Mouse (Mus musculus) embryonic facial prominence, embryonic 11.5 days (tissue): Measurements from ENCODE around the gene Exog. TPM values are rescaled to one million over a fixed set of nuclear protein-coding genes. Genes with fewer than 3 reads are reported as not detected.
A peak's percentile ranks its signal among the peaks of the same experiment; 100 is the strongest.

Experiments
- ATAC-seq: fragments of 200-750 bp; cut with Nextera tagmentation; replicated peaks from 2 replicates; pipeline ENCODE4 v1.8.0; 2017; ENCODE audit warnings: low read depth; ENCODE audit not compliant: insufficient number of reproducible peaks, low FRiP score, low TSS enrichment
- DNase-seq: peaks from one replicate; pipeline ENCODE4 v3.0.0-alpha.2; 2015; ENCODE audit warnings: low spot score
- H3K27ac ChIP-seq: fragments of 300-500 bp; sonication (generic); replicated peaks from 2 replicates; pipeline ENCODE4 v1.5.1; 2014; ENCODE audit warnings: mild to moderate bottlenecking, low read depth, low read length, control low read depth
- H3K27me3 ChIP-seq: fragments of 300-500 bp; sonication (generic); 2 replicates; pipeline ENCODE4 v1.6.1; 2014; ENCODE audit warnings: mild to moderate bottlenecking, low read length, moderate library complexity, mixed read lengths; ENCODE audit not compliant: control insufficient read depth, insufficient read depth
- H3K36me3 ChIP-seq: fragments of 300-500 bp; sonication (generic); replicated peaks from 2 replicates; pipeline ENCODE4 v1.6.1; 2014; ENCODE audit warnings: low read depth, mild to moderate bottlenecking, low read length, moderate library complexity, mixed read lengths; ENCODE audit not compliant: control insufficient read depth, insufficient read depth
- H3K4me1 ChIP-seq: fragments of 300-500 bp; sonication (generic); 2 replicates; pipeline ENCODE4 v1.6.1; 2014; ENCODE audit warnings: low read length, mixed read lengths; ENCODE audit not compliant: control insufficient read depth, insufficient read depth
- H3K4me2 ChIP-seq: fragments of 300-500 bp; sonication (generic); 2 replicates; pipeline ENCODE4 v1.6.1; 2014; ENCODE audit warnings: low read depth, mild to moderate bottlenecking, control low read depth, low read length, moderate library complexity
- H3K4me3 ChIP-seq: fragments of 300-500 bp; sonication (generic); 2 replicates; pipeline ENCODE4 v1.5.1; 2014; ENCODE audit warnings: low read depth, low read length, control low read depth
- H3K9ac ChIP-seq: fragments of 300-500 bp; sonication (generic); replicated peaks from 2 replicates; pipeline ENCODE4 v1.6.1; 2014; ENCODE audit warnings: mild to moderate bottlenecking, control low read depth, low read length
- H3K9me3 ChIP-seq: fragments of 300-500 bp; sonication (generic); replicated peaks from 2 replicates; pipeline ENCODE4 v1.6.1; 2016; ENCODE audit warnings: mild to moderate bottlenecking, low read length, inconsistent platforms, mixed read lengths; ENCODE audit not compliant: control insufficient read depth
- WGBS: fragments of 180-500 bp; shearing (Covaris S2); extraction: QIAGEN DNeasy Blood & Tissue Kit; methylation state at CpG from one replicate; pipeline ENCODE4 v1.1.7; 2014; 5-methylcytosine and 5-hydroxymethylcytosine counted together
- polyA plus RNA-seq: library from polyadenylated mRNA; unstranded; fragments of >200 nt; fragmentation: Nextera tagmentation; extraction: Ambion mirVana; gene quantifications from 2 replicates; pipeline ENCODE4 v1.2.1, GENCODE M21; 2014

Exog gene
- polyA plus RNA-seq, 1 experiment from 2014 or later = 50.7 TPM

GRCm38 (mm10) chr9:119408898-119409664, 35.7 kb upstream of the Exog start:
- Histone ChIP-seq H3K27me3 (no peaks in the 10 kb centered on the region), H3K36me3 (no peaks in the 10 kb centered on the region), H3K4me1 (peaks cover 2% of the 10 kb centered on the region; the same call in 1 of the 2 replicates), H3K4me3 (no peak overlapping the region), H3K27ac (no peak overlapping the region), H3K9ac (no peak overlapping the region), H3K9me3 (no peaks in the 10 kb centered on the region), H3K4me2 (no peak overlapping the region)
- DNase-seq (no peak), ATAC-seq (no peak)
- WGBS = 76% methylated on average over 11 of the region's 11 CpGs

DNA sequence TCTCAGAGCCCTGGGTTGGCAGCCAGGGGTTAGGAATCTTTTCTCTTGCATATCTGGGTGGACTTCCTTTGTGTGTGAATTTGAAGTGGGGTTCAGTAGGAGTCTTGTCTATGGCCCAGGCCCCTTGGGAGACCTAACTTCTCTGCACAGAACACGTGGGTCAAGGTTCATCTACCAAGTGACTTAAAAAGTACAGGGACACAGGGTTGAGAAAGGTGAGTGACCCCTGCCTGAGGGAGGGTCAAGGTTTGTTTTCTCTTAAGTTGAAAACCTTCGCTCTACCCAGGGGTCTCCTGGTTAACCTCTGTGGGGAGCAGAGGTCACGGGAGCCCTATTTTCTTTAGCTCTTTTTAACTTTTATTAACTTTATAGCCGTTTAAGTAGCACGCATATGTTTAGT, 34.9 kb upstream of the Exog start:
- Histone ChIP-seq H3K9ac (no peak overlapping the region), H3K4me2 (no peak overlapping the region), H3K27me3 (no peaks in the 10 kb centered on the region), H3K4me1 (no peaks in the 10 kb centered on the region), H3K9me3 (no peaks in the 10 kb centered on the region), H3K36me3 (no peaks in the 10 kb centered on the region), H3K27ac (no peak overlapping the region), H3K4me3 (no peak overlapping the region)
- DNase-seq = no peak
- 50% methylated on average over 5 of the region's 5 CpGs for WGBS
- no peak for ATAC-seq

DNA sequence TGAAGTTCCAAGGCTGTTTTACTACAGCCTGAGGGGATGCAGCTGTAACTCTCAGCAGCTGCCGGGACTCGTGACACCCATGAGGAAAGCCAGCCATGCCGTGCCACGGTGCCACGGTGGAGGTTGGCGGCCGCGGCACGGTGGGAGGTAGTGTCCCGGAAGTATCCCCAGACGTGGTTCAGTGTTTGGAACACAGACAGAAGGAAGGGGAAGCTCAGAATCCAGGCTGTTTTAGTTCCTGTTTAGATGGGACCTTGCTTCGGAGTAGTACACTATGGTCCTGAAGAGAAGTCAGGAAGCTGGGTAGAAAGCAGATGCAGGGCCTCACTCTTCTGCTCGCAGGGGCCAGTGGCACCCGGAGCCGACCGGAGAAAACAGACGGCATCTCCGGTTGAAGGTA, 26.7 kb upstream of the Exog start:
- DNase-seq (no peak), ATAC-seq (no peak)
- 87% methylated on average over 18 of the region's 18 CpGs for WGBS
- no peaks in the 10 kb centered on the region for H3K27me3 ChIP-seq
- H3K4me3 ChIP-seq = no peak overlapping the region
- no peaks in the 10 kb centered on the region for H3K4me1 ChIP-seq
- no peak overlapping the region for H3K27ac ChIP-seq
- H3K9ac ChIP-seq = no peak overlapping the region
- no peaks in the 10 kb centered on the region for H3K36me3 ChIP-seq
- H3K9me3 ChIP-seq = no peaks in the 10 kb centered on the region
- no peak overlapping the region for H3K4me2 ChIP-seq

GRCm38 (mm10) chr9:119419852-119420438, 24.8 kb upstream of the Exog start:
- H3K4me2 ChIP-seq = no peak overlapping the region
- H3K4me3 ChIP-seq = no peak overlapping the region
- no peaks in the 10 kb centered on the region for H3K36me3 ChIP-seq
- H3K27ac ChIP-seq = no peak overlapping the region
- ATAC-seq = no peak
- DNase-seq = no peak
- H3K9me3 ChIP-seq = no peaks in the 10 kb centered on the region
- no peaks in the 10 kb centered on the region for H3K4me1 ChIP-seq
- no peak overlapping the region for H3K9ac ChIP-seq
- no peaks in the 10 kb centered on the region for H3K27me3 ChIP-seq
- 82% methylated on average over 12 of the region's 12 CpGs for WGBS

GRCm38 (mm10) chr9:119425217-119425975, 19.3 kb upstream of the Exog start:
- H3K27me3 ChIP-seq = no peaks in the 10 kb centered on the region
- H3K27ac ChIP-seq = no peak overlapping the region
- H3K9me3 ChIP-seq = no peaks in the 10 kb centered on the region
- H3K4me1 ChIP-seq = 0 out of 2 replicates have a peak, but pooled peaks cover 4% of the 10 kb centered on the region
- H3K4me3 ChIP-seq = no peak overlapping the region
- DNase-seq (no peak), ATAC-seq (peak; percentile 14; the same call in 1 of the 2 replicates)
- WGBS = 59% methylated on average over 7 of the region's 7 CpGs
- no peak overlapping the region for H3K9ac ChIP-seq
- H3K4me2 ChIP-seq = no peak overlapping the region
- H3K36me3 ChIP-seq = peaks cover 2% of the 10 kb centered on the region; the same call in 1 of the 2 replicates

- H3K4me1 ChIP-seq = 0 out of 2 replicates have a peak, but pooled peaks cover 4% of the 10 kb centered on the region
- H3K27ac ChIP-seq = no peak overlapping the region
- no peak overlapping the region for H3K4me3 ChIP-seq
- 89% methylated on average over 13 of the region's 13 CpGs for WGBS
- DNase-seq (no peak), ATAC-seq (no peak)
- H3K9me3 ChIP-seq = no peaks in the 10 kb centered on the region
- no peak overlapping the region for H3K4me2 ChIP-seq
- peaks cover 5% of the 10 kb centered on the region; the same call in 1 of the 2 replicates for H3K36me3 ChIP-seq
- no peak overlapping the region for H3K9ac ChIP-seq
- no peaks in the 10 kb centered on the region for H3K27me3 ChIP-seq
These were observed 18.7 kb upstream of the Exog start for GRCm38 (mm10) chr9:119425976-119426415.

- no peak for ATAC-seq
- Histone ChIP-seq H3K4me3 (no peak overlapping the region), H3K4me2 (no peak overlapping the region), H3K9ac (no peak overlapping the region), H3K4me1 (0 out of 2 replicates have a peak, but pooled peaks cover 4% of the 10 kb centered on the region), H3K27me3 (no peaks in the 10 kb centered on the region), H3K36me3 (peaks cover 5% of the 10 kb centered on the region; the same call in 1 of the 2 replicates), H3K27ac (no peak overlapping the region), H3K9me3 (no peaks in the 10 kb centered on the region)
- 79% methylated on average over 7 of the region's 7 CpGs for WGBS
- no peak for DNase-seq
These were observed 18.3 kb upstream of the Exog start for GRCm38 (mm10) chr9:119426483-119426882.
